Mouse (Mus musculus): ENCODE results near the gene Tbc1d23.

GRCm38 (mm10) chr16:57235871-57236510 lies 4.7 kb upstream of the Tbc1d23 start:
- TF ChIP-seq FLI1 (IDR thresholded peaks at IDR 0.05; ENCODE audit: low read length) (no peak), GATA1 (IDR thresholded peaks at IDR 0.05; ENCODE audit: borderline replicate concordance, low read length) (no peak)

Data from megakaryocyte, embryonic 14.5 days (primary cell).